Mouse (Mus musculus): Measurements from ENCODE around the gene Ldlrad3. TPM values are rescaled to one million over a fixed set of nuclear protein-coding genes. Genes with fewer than 3 reads are reported as not detected.

Gene Ldlrad3
- polyA plus RNA-seq, 1 experiment from 2014 or later: 14.6 TPM

GRCm38 (mm10) chr2:101967601-101968000 lies 218.6 kb downstream of the Ldlrad3 start:
- TF ChIP-seq CTCF (IDR thresholded peaks at IDR 0.05) (no peak), EP300 (IDR thresholded peaks at IDR 0.05) (no peak)
- Histone ChIP-seq H3K9ac (replicated peaks; ENCODE audit: low read depth) (no peak overlapping the region), H3K27me3 (replicated peaks; ENCODE audit: insufficient read depth, low read length) (no peaks in the 10 kb centered on the region), H3K9me3 (ENCODE audit: low read length) (no peaks in the 10 kb centered on the region), H3K4me1 (ENCODE audit: insufficient read depth, low read depth, low read length) (peaks cover 4% of the 10 kb centered on the region; the same call in 1 of the 2 replicates), H3K4me3 (ENCODE audit: low read depth, low read length) (no peak overlapping the region), H3K27ac (ENCODE audit: low read length) (no peak overlapping the region), H3K4me2 (replicated peaks; ENCODE audit: low read depth, low read length) (no peak overlapping the region), H3K36me3 (ENCODE audit: insufficient read depth, low read length) (no peaks in the 10 kb centered on the region)
- DNase-seq (ENCODE audit: low spot score) (no peak), ATAC-seq (no peak)
- WGBS: 47% methylated on average over 4 of the region's 4 CpGs

GRCm38 (mm10) chr2:101967152-101967551 lies 219.0 kb downstream of the Ldlrad3 start:
- Histone ChIP-seq H3K4me1 (ENCODE audit: insufficient read depth, low read depth, low read length) (peaks cover 4% of the 10 kb centered on the region; the same call in 1 of the 2 replicates), H3K4me3 (ENCODE audit: low read depth, low read length) (no peak overlapping the region), H3K4me2 (replicated peaks; ENCODE audit: low read depth, low read length) (no peak overlapping the region), H3K9me3 (ENCODE audit: low read length) (no peaks in the 10 kb centered on the region), H3K9ac (replicated peaks; ENCODE audit: low read depth) (no peak overlapping the region), H3K27me3 (replicated peaks; ENCODE audit: insufficient read depth, low read length) (no peaks in the 10 kb centered on the region), H3K36me3 (ENCODE audit: insufficient read depth, low read length) (no peaks in the 10 kb centered on the region), H3K27ac (ENCODE audit: low read length) (no peak overlapping the region)
- DNase-seq (ENCODE audit: low spot score) (no peak), ATAC-seq (no peak)
- TF ChIP-seq EP300 (IDR thresholded peaks at IDR 0.05) (no peak), CTCF (IDR thresholded peaks at IDR 0.05) (no peak)
- WGBS: 49% methylated on average over 7 of the region's 7 CpGs

- WGBS: 72% methylated on average over 4 of the region's 4 CpGs
- Histone ChIP-seq H3K4me3 (ENCODE audit: low read depth, low read length) (no peak overlapping the region), H3K36me3 (ENCODE audit: insufficient read depth, low read length) (no peaks in the 10 kb centered on the region), H3K9me3 (ENCODE audit: low read length) (no peaks in the 10 kb centered on the region), H3K27ac (ENCODE audit: low read length) (no peak overlapping the region), H3K9ac (replicated peaks; ENCODE audit: low read depth) (no peak overlapping the region), H3K4me2 (replicated peaks; ENCODE audit: low read depth, low read length) (no peak overlapping the region), H3K4me1 (ENCODE audit: insufficient read depth, low read depth, low read length) (peaks cover 4% of the 10 kb centered on the region; the same call in 1 of the 2 replicates), H3K27me3 (replicated peaks; ENCODE audit: insufficient read depth, low read length) (no peaks in the 10 kb centered on the region)
- no peak for TF ChIP-seq CTCF (IDR thresholded peaks at IDR 0.05)
- no peak for TF ChIP-seq EP300 (IDR thresholded peaks at IDR 0.05)
- ATAC-seq: no peak
- no peak for DNase-seq (ENCODE audit: low spot score)
These were observed 220.2 kb downstream of the Ldlrad3 start for GRCm38 (mm10) chr2:101966017-101966416.

- Histone ChIP-seq H3K4me3 (ENCODE audit: low read depth, low read length) (no peak overlapping the region), H3K27ac (ENCODE audit: low read length) (no peak overlapping the region), H3K9ac (replicated peaks; ENCODE audit: low read depth) (no peak overlapping the region), H3K4me1 (ENCODE audit: insufficient read depth, low read depth, low read length) (peaks cover 4% of the 10 kb centered on the region; the same call in 1 of the 2 replicates), H3K27me3 (replicated peaks; ENCODE audit: insufficient read depth, low read length) (no peaks in the 10 kb centered on the region), H3K36me3 (ENCODE audit: insufficient read depth, low read length) (no peaks in the 10 kb centered on the region), H3K9me3 (ENCODE audit: low read length) (no peaks in the 10 kb centered on the region), H3K4me2 (replicated peaks; ENCODE audit: low read depth, low read length) (no peak overlapping the region)
- ATAC-seq (peak; percentile 34; the same call in 1 of the 2 replicates), DNase-seq (ENCODE audit: low spot score) (peak; percentile 4)
- no peak for TF ChIP-seq CTCF (IDR thresholded peaks at IDR 0.05)
- TF ChIP-seq EP300 (IDR thresholded peaks at IDR 0.05): no peak
- WGBS: 56% methylated on average over 5 of the region's 5 CpGs
These were observed 220.7 kb downstream of the Ldlrad3 start for GRCm38 (mm10) chr2:101965515-101965914.

GRCm38 (mm10) chr2:101963367-101963766 lies 222.8 kb downstream of the Ldlrad3 start:
- Histone ChIP-seq H3K4me1 (ENCODE audit: insufficient read depth, low read depth, low read length) (peaks cover 4% of the 10 kb centered on the region; the same call in 1 of the 2 replicates), H3K27me3 (replicated peaks; ENCODE audit: insufficient read depth, low read length) (no peaks in the 10 kb centered on the region), H3K9ac (replicated peaks; ENCODE audit: low read depth) (no peak overlapping the region), H3K27ac (ENCODE audit: low read length) (no peak overlapping the region), H3K9me3 (ENCODE audit: low read length) (no peaks in the 10 kb centered on the region), H3K4me3 (ENCODE audit: low read depth, low read length) (no peak overlapping the region), H3K36me3 (ENCODE audit: insufficient read depth, low read length) (no peaks in the 10 kb centered on the region), H3K4me2 (replicated peaks; ENCODE audit: low read depth, low read length) (no peak overlapping the region)
- DNase-seq (ENCODE audit: low spot score) (no peak), ATAC-seq (no peak)
- 66% methylated on average over 3 of the region's 3 CpGs for WGBS
- no peak for TF ChIP-seq EP300 (IDR thresholded peaks at IDR 0.05)
- TF ChIP-seq CTCF (IDR thresholded peaks at IDR 0.05): no peak

GRCm38 (mm10) chr2:101962349-101962748 lies 223.8 kb downstream of the Ldlrad3 start:
- Histone ChIP-seq H3K27me3 (replicated peaks; ENCODE audit: insufficient read depth, low read length) (no peaks in the 10 kb centered on the region), H3K4me3 (ENCODE audit: low read depth, low read length) (no peak overlapping the region), H3K4me2 (replicated peaks; ENCODE audit: low read depth, low read length) (no peak overlapping the region), H3K9ac (replicated peaks; ENCODE audit: low read depth) (no peak overlapping the region), H3K36me3 (ENCODE audit: insufficient read depth, low read length) (no peaks in the 10 kb centered on the region), H3K27ac (ENCODE audit: low read length) (no peak overlapping the region), H3K9me3 (ENCODE audit: low read length) (no peaks in the 10 kb centered on the region), H3K4me1 (ENCODE audit: insufficient read depth, low read depth, low read length) (peaks cover 4% of the 10 kb centered on the region; the same call in 1 of the 2 replicates)
- TF ChIP-seq CTCF (IDR thresholded peaks at IDR 0.05): no peak
- TF ChIP-seq EP300 (IDR thresholded peaks at IDR 0.05): no peak
- peak; percentile 20; the same call in 1 of the 2 replicates for ATAC-seq
- 79% methylated on average over 7 of the region's 7 CpGs for WGBS
- DNase-seq (ENCODE audit: low spot score): no peak

- H3K9ac ChIP-seq (replicated peaks; ENCODE audit: low read depth): no peak overlapping the region
- WGBS: 71% methylated on average over 1 of the region's 1 CpGs
- no peaks in the 10 kb centered on the region for H3K27me3 ChIP-seq (replicated peaks; ENCODE audit: insufficient read depth, low read length)
- no peak overlapping the region for H3K27ac ChIP-seq (ENCODE audit: low read length)
- ATAC-seq (no peak), DNase-seq (ENCODE audit: low spot score) (no peak)
- no peaks in the 10 kb centered on the region for H3K36me3 ChIP-seq (ENCODE audit: insufficient read depth, low read length)
- H3K4me2 ChIP-seq (replicated peaks; ENCODE audit: low read depth, low read length): no peak overlapping the region
- TF ChIP-seq EP300 (IDR thresholded peaks at IDR 0.05) (no peak), CTCF (IDR thresholded peaks at IDR 0.05) (no peak)
- peaks cover 4% of the 10 kb centered on the region; the same call in 1 of the 2 replicates for H3K4me1 ChIP-seq (ENCODE audit: insufficient read depth, low read depth, low read length)
- H3K9me3 ChIP-seq (ENCODE audit: low read length): no peaks in the 10 kb centered on the region
- H3K4me3 ChIP-seq (ENCODE audit: low read depth, low read length): no peak overlapping the region
These were observed 224.8 kb downstream of the Ldlrad3 start for GRCm38 (mm10) chr2:101961391-101961790.
